Mouse (Mus musculus) WW6 (cell line): ENCODE measurements around the gene Mcoln1.

ENCODE experiments used
- DNase-seq: peaks from one replicate; pipeline ENCODE4 v3.0.0-alpha.2; 2013; ENCODE audit warnings: low read depth, low spot score

The Mcoln1 gene

DNA sequence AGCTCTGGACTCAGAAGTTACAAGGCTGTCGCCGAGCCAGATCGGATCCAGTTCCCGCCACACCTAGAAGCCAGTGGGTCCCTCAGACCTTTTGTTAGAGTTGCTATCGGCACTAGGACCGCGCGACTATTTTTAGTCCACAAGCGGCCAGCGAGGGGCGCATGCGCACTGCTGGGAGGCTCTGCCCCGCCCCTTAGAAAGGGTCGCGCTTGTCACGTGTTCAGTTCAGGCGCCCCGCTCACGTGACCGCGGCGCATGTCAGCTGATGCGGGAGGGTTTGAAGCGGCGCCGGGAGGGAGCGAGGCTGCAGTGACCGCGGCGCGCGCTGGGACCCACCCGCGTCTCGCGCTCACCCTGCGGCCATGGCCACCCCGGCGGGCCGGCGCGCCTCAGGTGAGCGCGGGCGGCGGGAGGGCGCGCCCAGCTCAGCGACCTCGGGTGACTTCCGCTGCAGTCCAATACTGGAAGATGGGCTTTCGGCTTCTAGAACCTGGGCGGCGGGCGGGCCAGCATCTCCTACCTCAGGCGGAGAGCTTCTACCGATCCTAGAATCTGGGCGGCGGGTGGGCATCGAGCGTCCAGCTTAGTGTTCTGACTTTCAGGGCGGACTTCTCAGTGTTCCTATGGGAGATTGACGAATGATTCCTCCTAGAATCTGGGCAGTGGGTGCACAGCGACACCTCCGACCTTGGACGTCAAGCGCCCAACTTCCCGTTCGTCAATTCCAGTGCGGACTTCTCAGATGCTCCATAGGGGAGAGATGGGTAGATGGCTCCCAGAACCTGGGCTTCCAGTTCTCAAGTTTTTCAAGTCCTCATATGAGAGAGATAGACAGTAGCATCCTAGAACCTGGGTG is at the start of gene Mcoln1:
TSS of gene Mcoln1 (plus strand) at position 223 of the 856 bp plus-strand sequence.
- peak; percentile 94 for DNase-seq

GRCm38 (mm10) chr8:3450670-3451069 is 49.6 kb upstream of the Mcoln1 start:
- DNase-seq, result peak; percentile 61

- no peak for DNase-seq
Observed at GRCm38 (mm10) chr8:3451992-3452391, 48.3 kb upstream of the Mcoln1 start.

GRCm38 (mm10) chr8:3463248-3463647 is 37.0 kb upstream of the Mcoln1 start:
- no peak for DNase-seq

- DNase-seq, result no peak
Observed at GRCm38 (mm10) chr8:3464309-3464708, 35.9 kb upstream of the Mcoln1 start.

GRCm38 (mm10) chr8:3467006-3467885 is 33.0 kb upstream of the Mcoln1 start, which contains the start of gene Pex11g:
Gene Pex11g, minus strand, starts transcription at chr8:3467680.
- peak; percentile 98 for DNase-seq

- DNase-seq, result no peak
Observed at GRCm38 (mm10) chr8:3467886-3468545, 32.2 kb upstream of the Mcoln1 start.

GRCm38 (mm10) chr8:3468838-3469237 is 31.4 kb upstream of the Mcoln1 start:
- no peak for DNase-seq

GRCm38 (mm10) chr8:3470562-3470961 is 29.7 kb upstream of the Mcoln1 start, which contains the start of gene Tex45:
Gene Tex45, plus strand, starts transcription at chr8:3470862.
- no peak for DNase-seq

DNA sequence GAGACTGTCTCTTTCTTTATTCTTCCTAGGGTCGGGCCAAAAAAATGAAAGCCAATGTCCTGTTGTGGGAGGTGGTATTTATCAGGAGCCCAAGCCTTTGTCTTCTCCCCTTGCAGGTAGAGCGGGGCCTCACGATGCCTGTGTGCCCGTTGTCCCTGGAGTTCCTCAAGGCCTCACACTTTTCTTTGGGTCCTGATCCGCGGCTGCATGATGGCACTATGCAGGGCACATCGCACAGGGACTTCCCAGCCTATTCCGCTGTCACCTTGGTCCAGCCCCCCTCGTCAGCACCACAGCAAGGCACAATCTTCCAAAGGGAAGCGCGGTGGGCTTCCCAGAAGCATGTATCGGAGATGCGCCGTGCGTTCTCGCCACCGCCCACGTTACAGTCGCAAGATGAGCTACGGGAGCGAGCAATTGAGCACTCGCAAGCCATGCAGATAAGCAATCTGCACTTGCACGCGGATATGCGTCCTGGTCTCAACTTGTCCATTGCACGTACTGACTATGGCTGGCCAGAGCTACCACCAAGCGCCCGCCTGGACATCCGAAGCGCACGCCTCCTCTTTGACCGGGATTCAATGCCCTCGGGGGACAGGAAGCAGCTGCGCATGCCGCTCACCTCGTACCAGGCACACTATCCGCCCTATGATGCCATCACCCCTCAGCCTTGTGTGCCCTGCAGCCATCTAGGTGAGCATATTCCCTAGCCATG is 24.4 kb upstream of the Mcoln1 start:
- no peak for DNase-seq

DNA sequence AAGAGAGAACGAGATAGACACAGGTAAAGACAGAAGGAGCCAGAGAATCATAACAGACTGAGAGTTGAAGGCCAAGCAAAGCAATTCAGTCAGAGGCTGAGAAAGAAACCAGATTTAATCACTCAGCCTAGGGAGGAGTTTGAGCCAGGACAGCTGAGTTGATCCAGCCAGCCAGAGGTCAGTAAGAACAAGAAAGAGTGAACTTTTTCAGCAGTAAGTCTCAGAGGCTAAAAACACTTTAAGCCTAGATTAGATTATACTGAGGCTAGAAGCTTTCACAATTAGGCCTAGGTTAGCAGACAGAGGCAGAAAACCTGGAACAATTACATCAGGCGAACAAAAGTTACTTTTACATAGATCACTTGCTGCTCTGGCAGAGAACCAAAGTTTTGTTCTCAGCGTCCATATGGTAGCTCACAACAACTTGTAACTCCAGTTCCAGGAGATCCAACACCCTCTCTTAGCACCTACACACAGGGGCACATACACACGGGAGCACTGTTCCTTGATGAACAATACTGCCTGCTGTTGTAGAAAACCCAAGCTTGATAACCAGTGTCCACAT is 20.0 kb upstream of the Mcoln1 start:
- no peak for DNase-seq

GRCm38 (mm10) chr8:3481605-3482004 is 18.7 kb upstream of the Mcoln1 start:
- DNase-seq, result no peak

DNA sequence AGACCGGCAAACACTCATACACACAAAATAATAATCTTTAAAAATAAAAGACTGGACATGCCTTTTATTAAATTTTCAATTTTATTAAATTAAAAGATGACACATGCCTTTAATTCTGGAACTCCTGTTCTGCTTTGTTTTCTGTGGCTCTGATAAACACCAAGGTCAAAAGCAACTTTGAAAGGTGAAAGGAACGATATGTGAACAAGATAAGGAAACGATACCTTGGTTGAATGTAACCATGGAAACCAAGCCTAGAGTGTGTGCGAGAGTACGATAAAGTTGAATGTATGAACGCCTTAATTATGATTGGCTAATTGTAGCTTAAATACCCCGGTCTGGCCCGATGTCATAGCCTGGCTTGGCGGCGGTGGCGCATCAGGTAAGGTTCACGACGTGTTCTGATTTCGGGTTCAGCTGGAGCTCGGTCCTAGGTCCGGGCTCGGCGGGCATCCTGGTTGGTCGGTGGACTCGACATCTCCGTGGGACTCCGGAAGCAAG is 18.0 kb upstream of the Mcoln1 start:
- DNase-seq, result no peak

DNA sequence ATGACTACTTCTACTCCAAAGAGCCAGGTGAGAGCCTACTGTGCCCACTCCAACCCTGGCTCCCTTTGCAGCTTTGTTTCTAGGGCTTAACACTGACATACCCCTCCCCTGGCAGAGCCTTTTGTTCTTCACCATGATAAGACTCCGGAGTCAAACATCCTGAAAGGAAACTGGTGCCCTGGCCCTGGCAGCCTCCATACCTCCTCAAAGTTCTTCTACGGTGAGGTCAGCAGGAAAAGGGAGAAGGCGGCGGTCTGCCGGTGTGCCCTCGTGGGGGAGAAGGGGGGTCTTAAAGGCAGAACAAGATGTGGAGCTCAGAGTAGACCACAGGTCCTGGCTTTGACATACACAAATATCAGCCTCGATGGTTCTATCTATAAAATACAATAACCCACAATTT is 16.7 kb upstream of the Mcoln1 start:
- DNase-seq, result no peak

GRCm38 (mm10) chr8:3485192-3485591 is 15.1 kb upstream of the Mcoln1 start:
- no peak for DNase-seq

GRCm38 (mm10) chr8:3492901-3493844 is 7.1 kb upstream of the Mcoln1 start, which contains the start of gene Zfp358:
Gene Zfp358, plus strand, starts transcription at chr8:3493138.
- DNase-seq, result no peak

DNA sequence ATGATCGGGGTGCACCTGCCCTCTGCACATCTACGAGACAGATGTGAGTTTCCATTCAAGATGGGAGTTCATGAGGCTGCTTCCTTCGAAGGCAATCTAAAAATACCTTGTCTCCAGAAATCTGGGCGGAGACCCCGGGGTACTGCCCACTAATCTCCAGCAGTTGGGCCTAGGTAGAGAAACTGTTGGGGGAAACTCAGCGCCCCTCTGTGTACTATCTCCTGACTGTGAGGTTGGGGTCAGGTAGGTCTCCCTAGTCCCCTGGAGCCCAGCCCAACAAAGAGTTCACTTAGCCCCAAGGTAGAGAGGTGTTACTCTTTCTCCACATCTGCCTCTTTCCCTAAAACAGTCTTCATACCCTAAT is 6.4 kb upstream of the Mcoln1 start:
- DNase-seq, result no peak

GRCm38 (mm10) chr8:3495578-3496427 is 4.5 kb upstream of the Mcoln1 start:
- DNase-seq, result no peak

DNA sequence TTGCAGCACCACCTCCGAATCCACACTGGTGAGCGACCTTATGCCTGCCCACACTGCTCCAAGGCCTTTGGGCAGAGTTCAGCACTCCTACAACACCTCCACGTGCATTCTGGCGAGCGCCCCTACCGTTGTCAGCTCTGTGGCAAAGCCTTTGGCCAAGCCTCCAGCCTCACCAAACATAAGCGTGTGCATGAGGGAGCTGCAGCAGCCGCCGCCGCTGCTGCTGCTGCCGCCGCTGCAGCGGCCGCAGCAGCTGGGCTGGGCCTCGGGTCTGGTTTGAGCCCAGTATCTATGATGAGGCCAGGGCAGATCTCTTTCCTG is 3.9 kb upstream of the Mcoln1 start:
- no peak for DNase-seq
